Mouse (Mus musculus): Measurements from ENCODE around the gene Pole4. TPM values are rescaled to one million over a fixed set of nuclear protein-coding genes. Genes with fewer than 3 reads are reported as not detected.
"Not testable (repeated sequence)": the region's sequence is repeated elsewhere in the genome, so short reads cannot be mapped to it uniquely, and the experiment has no call there.

The Pole4 gene
- polyA plus RNA-seq, 1 experiment from 2014 or later, result 109 TPM

GRCm38 (mm10) chr6:82677629-82678028 lies 27.5 kb downstream of the Pole4 start:
- not testable (repeated sequence) for H3K27me3 ChIP-seq; H3K27ac ChIP-seq; H3K4me2 ChIP-seq; ATAC-seq (ENCODE audit: insufficient number of reproducible peaks, insufficient read depth, low FRiP score, low TSS enrichment, low read depth); H3K4me1 ChIP-seq; H3K9ac ChIP-seq; H3K9me3 ChIP-seq; H3K4me3 ChIP-seq; H3K36me3 ChIP-seq
- WGBS, result 73% methylated on average over 3 of the region's 3 CpGs

GRCm38 (mm10) chr6:82666480-82666879 lies 38.7 kb downstream of the Pole4 start:
- no peaks in the 10 kb centered on the region for H3K4me1 ChIP-seq
- no peaks in the 10 kb centered on the region for H3K9me3 ChIP-seq
- no peak overlapping the region for H3K4me2 ChIP-seq
- H3K9ac ChIP-seq, result no peak overlapping the region
- H3K27me3 ChIP-seq, result no peaks in the 10 kb centered on the region
- no peaks in the 10 kb centered on the region for H3K36me3 ChIP-seq
- no peak for ATAC-seq (ENCODE audit: insufficient number of reproducible peaks, insufficient read depth, low FRiP score, low TSS enrichment, low read depth)
- no peak overlapping the region for H3K4me3 ChIP-seq
- H3K27ac ChIP-seq, result no peak overlapping the region

GRCm38 (mm10) chr6:82653169-82653525 lies 52.0 kb downstream of the Pole4 start:
- peak overlapping the region; percentile 66 for H3K4me2 ChIP-seq
- ATAC-seq (ENCODE audit: insufficient number of reproducible peaks, insufficient read depth, low FRiP score, low TSS enrichment, low read depth), result no peak
- 33% methylated on average over 11 of the region's 11 CpGs for WGBS

GRCm38 (mm10) chr6:82652521-82653168 lies 52.5 kb downstream of the Pole4 start:
- WGBS, result under 1% methylated on average over 67 of the region's 67 CpGs
- H3K27me3 ChIP-seq, result no peaks in the 10 kb centered on the region
- peaks cover 19% of the 10 kb centered on the region for H3K36me3 ChIP-seq
- ATAC-seq (ENCODE audit: insufficient number of reproducible peaks, insufficient read depth, low FRiP score, low TSS enrichment, low read depth), result peak; percentile 97
- H3K27ac ChIP-seq, result peak overlapping the region; percentile 94
- peak overlapping the region; percentile 70 for H3K4me3 ChIP-seq
- peaks cover 28% of the 10 kb centered on the region; the same call in 1 of the 2 replicates for H3K4me1 ChIP-seq
- H3K9me3 ChIP-seq, result no peaks in the 10 kb centered on the region
- peak overlapping the region; percentile 83 for H3K9ac ChIP-seq
- peak overlapping the region; percentile 66 for H3K4me2 ChIP-seq

More at GRCm38 (mm10) chr6:82653169-82653525, 52.0 kb downstream of the Pole4 start:
- Histone ChIP-seq H3K27ac (peak overlapping the region; percentile 94), H3K36me3 (peaks cover 14% of the 10 kb centered on the region), H3K27me3 (no peaks in the 10 kb centered on the region), H3K9me3 (no peaks in the 10 kb centered on the region), H3K4me1 (peaks cover 25% of the 10 kb centered on the region; the same call in 1 of the 2 replicates), H3K9ac (peak overlapping the region; percentile 83), H3K4me3 (peak overlapping the region; percentile 70)

- Histone ChIP-seq H3K4me2 (0 out of 2 replicates have a peak overlapping the region, but pooled peaks have one; percentile 1), H3K27ac (no peak overlapping the region), H3K9me3 (no peaks in the 10 kb centered on the region), H3K9ac (no peak overlapping the region), H3K27me3 (no peaks in the 10 kb centered on the region), H3K4me3 (no peak overlapping the region), H3K36me3 (peaks cover 28% of the 10 kb centered on the region), H3K4me1 (peaks cover 28% of the 10 kb centered on the region; the same call in 1 of the 2 replicates)
- no peak for ATAC-seq (ENCODE audit: insufficient number of reproducible peaks, insufficient read depth, low FRiP score, low TSS enrichment, low read depth)
- 56% methylated on average over 2 of the region's 2 CpGs for WGBS
These were observed 56.1 kb downstream of the Pole4 start for GRCm38 (mm10) chr6:82649096-82649495.

- no peak for ATAC-seq (ENCODE audit: insufficient number of reproducible peaks, insufficient read depth, low FRiP score, low TSS enrichment, low read depth)
- no peaks in the 10 kb centered on the region for H3K9me3 ChIP-seq
- no peaks in the 10 kb centered on the region for H3K27me3 ChIP-seq
- H3K4me3 ChIP-seq, result no peak overlapping the region
- no peak overlapping the region for H3K4me2 ChIP-seq
- peaks cover 28% of the 10 kb centered on the region for H3K36me3 ChIP-seq
- H3K27ac ChIP-seq, result no peak overlapping the region
- H3K4me1 ChIP-seq, result peaks cover 28% of the 10 kb centered on the region; the same call in 1 of the 2 replicates
- no peak overlapping the region for H3K9ac ChIP-seq
- whole genome bisulfite sequencing, result 94% methylated on average over 1 of the region's 1 CpGs
These were observed 57.1 kb downstream of the Pole4 start for GRCm38 (mm10) chr6:82647940-82648655.

- 91% methylated on average over 1 of the region's 1 CpGs for WGBS
- Histone ChIP-seq H3K9me3 (no peaks in the 10 kb centered on the region), H3K9ac (no peak overlapping the region), H3K4me2 (no peak overlapping the region), H3K4me3 (no peak overlapping the region), H3K27me3 (no peaks in the 10 kb centered on the region), H3K4me1 (peaks cover 26% of the 10 kb centered on the region; the same call in 1 of the 2 replicates), H3K36me3 (peaks cover 28% of the 10 kb centered on the region), H3K27ac (no peak overlapping the region)
- no peak for ATAC-seq (ENCODE audit: insufficient number of reproducible peaks, insufficient read depth, low FRiP score, low TSS enrichment, low read depth)
These were observed 58.2 kb downstream of the Pole4 start for GRCm38 (mm10) chr6:82647001-82647400.

GRCm38 (mm10) chr6:82640046-82640445 lies 65.1 kb downstream of the Pole4 start:
- 47% methylated on average over 4 of the region's 4 CpGs for WGBS
- H3K27ac ChIP-seq, result no peak overlapping the region
- no peak overlapping the region for H3K4me2 ChIP-seq
- H3K9ac ChIP-seq, result no peak overlapping the region
- no peaks in the 10 kb centered on the region for H3K4me1 ChIP-seq
- no peak overlapping the region for H3K4me3 ChIP-seq
- no peaks in the 10 kb centered on the region for H3K9me3 ChIP-seq
- no peak for ATAC-seq (ENCODE audit: insufficient number of reproducible peaks, insufficient read depth, low FRiP score, low TSS enrichment, low read depth)
- H3K36me3 ChIP-seq, result 0 out of 2 replicates have a peak, but pooled peaks cover 4% of the 10 kb centered on the region
- H3K27me3 ChIP-seq, result no peaks in the 10 kb centered on the region

- not testable (repeated sequence) for H3K9me3 ChIP-seq; H3K36me3 ChIP-seq; H3K4me3 ChIP-seq; ATAC-seq (ENCODE audit: insufficient number of reproducible peaks, insufficient read depth, low FRiP score, low TSS enrichment, low read depth); H3K27ac ChIP-seq; H3K4me1 ChIP-seq; H3K27me3 ChIP-seq; H3K9ac ChIP-seq; H3K4me2 ChIP-seq
- WGBS, result 94% methylated on average over 7 of the region's 8 CpGs
These were observed 79.8 kb downstream of the Pole4 start for GRCm38 (mm10) chr6:82625331-82625730.

GRCm38 (mm10) chr6:82613201-82613600 lies 92.0 kb downstream of the Pole4 start:
- H3K4me1 ChIP-seq, result no peaks in the 10 kb centered on the region
- no peak overlapping the region for H3K4me3 ChIP-seq
- H3K4me2 ChIP-seq, result no peak overlapping the region
- H3K36me3 ChIP-seq, result no peaks in the 10 kb centered on the region
- 45% methylated on average over 4 of the region's 4 CpGs for WGBS
- H3K27me3 ChIP-seq, result no peaks in the 10 kb centered on the region
- no peak overlapping the region for H3K9ac ChIP-seq
- no peak for ATAC-seq (ENCODE audit: insufficient number of reproducible peaks, insufficient read depth, low FRiP score, low TSS enrichment, low read depth)
- no peak overlapping the region for H3K27ac ChIP-seq
- H3K9me3 ChIP-seq, result no peaks in the 10 kb centered on the region

GRCm38 (mm10) chr6:82611049-82611448 lies 94.1 kb downstream of the Pole4 start:
- H3K27me3 ChIP-seq, result no peaks in the 10 kb centered on the region
- ATAC-seq (ENCODE audit: insufficient number of reproducible peaks, insufficient read depth, low FRiP score, low TSS enrichment, low read depth), result peak; percentile 37; the same call in 1 of the 2 replicates
- H3K4me1 ChIP-seq, result no peaks in the 10 kb centered on the region
- 69% methylated on average over 9 of the region's 9 CpGs for WGBS
- H3K4me3 ChIP-seq, result no peak overlapping the region
- H3K9ac ChIP-seq, result no peak overlapping the region
- H3K9me3 ChIP-seq, result no peaks in the 10 kb centered on the region
- H3K4me2 ChIP-seq, result no peak overlapping the region
- H3K27ac ChIP-seq, result no peak overlapping the region
- no peaks in the 10 kb centered on the region for H3K36me3 ChIP-seq
